Mouse (Mus musculus) ES-E14 (cell line): ENCODE data around the gene Tmem151a. TPM values are rescaled to one million over a fixed set of nuclear protein-coding genes. Genes with fewer than 3 reads are reported as not detected.

Experiments used
- DNase-seq: peaks from one replicate; pipeline ENCODE4 v3.0.0-alpha.2; 2013; ENCODE audit warnings: low read depth, low spot score
- H3K27ac ChIP-seq: 2 replicates; pipeline ENCODE4 v1.5.1; 2012; ENCODE audit warnings: low read depth, mild to moderate bottlenecking, low read length, moderate library complexity, mixed read lengths; ENCODE audit not compliant: poor library complexity, insufficient read depth, severe bottlenecking
- H3K36me3 ChIP-seq: 2 replicates; pipeline ENCODE4 v1.6.1; 2012; ENCODE audit warnings: mild to moderate bottlenecking, low read length, moderate library complexity, mixed read lengths; ENCODE audit not compliant: control insufficient read depth, poor library complexity, insufficient read depth, severe bottlenecking
- H3K4me1 ChIP-seq, 2 experiments: fragments of 150-350 bp in 1 of 2; sonication (generic) in 1 of 2; 2 replicates each; pipeline ENCODE4 v1.6.1; 2012; ENCODE audit warnings: low read length in 2 of 2, mild to moderate bottlenecking in 1 of 2, mixed read lengths in 1 of 2; ENCODE audit not compliant: control insufficient read depth in 2 of 2, insufficient read depth in 2 of 2, poor library complexity in 1 of 2
- H3K4me3 ChIP-seq, 2 experiments: fragments of 150-350 bp in 1 of 2; sonication (generic) in 1 of 2; 2 replicates each; pipeline ENCODE4 v1.5.1; 2012; ENCODE audit warnings: low read length in 2 of 2, low read depth in 1 of 2, mild to moderate bottlenecking in 1 of 2, mixed read lengths in 1 of 2; ENCODE audit not compliant: insufficient read depth in 1 of 2, poor library complexity in 1 of 2, severe bottlenecking in 1 of 2
- H3K9ac ChIP-seq: 2 replicates; pipeline ENCODE4 v1.6.1; 2012; ENCODE audit warnings: low read depth, mild to moderate bottlenecking, low read length, mixed read lengths; ENCODE audit not compliant: poor library complexity, insufficient read depth, severe bottlenecking
- H3K9me3 ChIP-seq: fragments of 150-350 bp; sonication (generic); 2 replicates; pipeline ENCODE4 v1.6.1; 2012; ENCODE audit warnings: low read depth, mild to moderate bottlenecking, low read length; ENCODE audit not compliant: control insufficient read depth, insufficient read depth
- CHD2 ChIP-seq: IDR thresholded peaks from 2 replicates; pipeline ENCODE4 v1.6.1; 2014; ENCODE audit warnings: mild to moderate bottlenecking, low read depth, low read length, inconsistent platforms
- HCFC1 ChIP-seq: IDR thresholded peaks from 2 replicates; pipeline ENCODE4 v1.6.1; 2012; ENCODE audit warnings: low read length, inconsistent platforms, borderline replicate concordance; ENCODE audit not compliant: insufficient read depth
- MAFK ChIP-seq: IDR thresholded peaks from 2 replicates; pipeline ENCODE4 v1.6.1; 2014; ENCODE audit warnings: mild to moderate bottlenecking, low read depth, low read length, inconsistent platforms; ENCODE audit not compliant: insufficient read depth
- ZC3H11A ChIP-seq: IDR thresholded peaks from 2 replicates; pipeline ENCODE4 v1.6.1; 2012; ENCODE audit warnings: low read depth, mild to moderate bottlenecking, inconsistent platforms, low read length, borderline replicate concordance
- ZNF384 ChIP-seq: IDR thresholded peaks from 2 replicates; pipeline ENCODE4 v1.6.1; 2012; ENCODE audit warnings: low read depth, low read length, inconsistent platforms
- in situ Hi-C, 2 experiments: fragments of 600-800 bp; cut with MboI; formaldehyde crosslinking; loops; one replicate each; pipeline ENCODE4 v1.15.1; 2025; ENCODE audit warnings: low sequenced_read_pairs in 2 of 2, inconsistent platforms in 1 of 2; ENCODE audit not compliant: unreplicated experiment in 2 of 2
- total RNA-seq: library from RNA; depleted of rRNA; stranded (reverse); fragments of 300-350 nt; gene quantifications from 2 replicates; pipeline ENCODE4 v1.2.3, GENCODE M21; 2012

Tmem151a gene
- total RNA-seq, 1 experiment = 0.89 TPM

DNA sequence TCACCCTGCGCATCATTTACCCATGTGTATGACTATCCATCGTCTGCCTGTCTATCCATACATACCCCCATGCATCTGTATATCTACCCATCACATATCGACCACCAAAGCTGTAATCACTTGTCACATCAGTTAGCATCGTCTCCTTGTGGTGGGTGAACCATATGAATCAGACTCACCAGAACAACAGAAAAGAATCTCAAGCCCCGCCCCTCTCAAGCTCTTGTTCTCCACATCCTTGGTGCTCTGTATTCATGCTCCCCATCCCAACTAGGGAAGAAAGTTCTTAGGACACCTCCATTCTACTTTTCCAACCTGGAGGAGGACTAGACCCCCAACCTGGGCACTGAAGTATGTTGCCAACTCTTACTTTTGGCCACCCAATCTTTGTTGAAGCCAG is 23.3 kb downstream of the Tmem151a start:
- Histone ChIP-seq H3K27ac (no peak overlapping the region), H3K9ac (no peak overlapping the region), H3K4me1 (peaks cover 15 to 51% of the 10 kb centered on the region in 2 experiments)

GRCm38 (mm10) chr19:5060365-5061330 is 24.7 kb downstream of the Tmem151a start:
- peaks cover 15 to 49% of the 10 kb centered on the region in 2 experiments for H3K4me1 ChIP-seq
- in situ Hi-C loops = no loop called here
- H3K9me3 ChIP-seq = no peaks in the 10 kb centered on the region
- no peaks in the 10 kb centered on the region for H3K36me3 ChIP-seq
- no peak overlapping the region for H3K4me3 ChIP-seq
- TF ChIP-seq ZNF384 = no peak
- TF ChIP-seq MAFK = peak; percentile 56; the same call in 1 of the 2 replicates
- no peak for TF ChIP-seq CHD2
- TF ChIP-seq HCFC1 = no peak
- DNase-seq = no peak
- peak overlapping the region; percentile 59; the same call in 1 of the 2 replicates for H3K27ac ChIP-seq
- H3K9ac ChIP-seq = peak overlapping the region; percentile 21; the same call in 1 of the 2 replicates

More for the DNA sequence above, 23.3 kb downstream of the Tmem151a start:
- H3K36me3 ChIP-seq = no peaks in the 10 kb centered on the region
- in situ Hi-C loops = no loop called here
- H3K9me3 ChIP-seq = no peaks in the 10 kb centered on the region
- DNase-seq = no peak
- no peak overlapping the region for H3K4me3 ChIP-seq
- no peak for TF ChIP-seq MAFK
- no peak for TF ChIP-seq ZC3H11A
- no peak for TF ChIP-seq ZNF384
- TF ChIP-seq CHD2 = no peak
- TF ChIP-seq HCFC1 = no peak

DNA sequence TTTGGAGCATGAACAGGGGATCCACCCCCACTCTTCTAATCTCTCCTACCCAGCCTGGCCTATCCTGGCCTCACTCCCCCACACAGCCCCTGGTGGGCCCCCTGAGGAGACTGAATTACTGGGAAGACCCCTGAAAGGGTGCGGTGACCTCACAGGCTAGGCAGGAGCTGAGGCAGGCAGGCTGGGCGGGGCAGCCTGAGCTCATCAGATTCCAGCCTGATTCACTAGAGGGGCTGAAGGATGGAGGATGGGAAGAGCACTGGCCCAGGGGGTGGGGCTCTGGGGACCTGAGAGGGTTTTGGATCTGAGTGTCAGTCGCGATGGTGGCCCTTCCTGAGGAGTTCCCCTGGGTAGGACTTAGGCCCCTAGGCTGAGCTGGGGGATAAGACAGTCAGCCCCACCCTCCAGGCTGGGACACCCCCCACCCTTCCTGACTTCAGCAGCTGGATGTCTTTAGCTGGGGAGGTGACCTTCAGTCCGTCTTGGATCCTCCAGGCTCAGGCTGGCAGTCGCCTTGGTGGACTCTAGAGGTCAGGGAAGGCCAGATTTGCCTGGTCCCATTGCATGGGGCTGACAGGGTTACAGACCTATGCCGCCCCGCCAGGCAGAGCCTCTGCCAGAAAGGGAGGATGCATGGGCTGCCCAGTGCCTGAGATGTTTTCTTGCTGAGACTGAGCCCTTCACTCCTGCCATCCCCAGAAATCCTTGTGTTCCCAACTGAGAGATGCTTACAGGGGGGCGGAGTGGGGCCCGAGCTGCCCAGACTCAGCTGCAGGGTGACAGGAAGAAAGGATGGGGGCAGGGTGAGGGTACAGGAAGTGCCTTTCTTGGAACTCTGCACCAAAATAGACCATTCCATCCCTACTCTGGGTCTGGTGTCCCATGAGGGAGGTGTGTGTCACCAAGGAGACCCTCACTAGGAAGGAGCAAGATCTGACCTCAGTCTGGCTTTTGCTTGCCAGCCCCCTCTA is 26.2 kb downstream of the Tmem151a start:
- peak; percentile 83 for DNase-seq
- Histone ChIP-seq H3K4me3 (peak overlapping the region in 1 of 2 experiments; percentile 20; a peak in 1 of 4 replicates), H3K27ac (peak overlapping the region; percentile 83), H3K4me1 (peaks cover 15 to 49% of the 10 kb centered on the region in 2 experiments), H3K9me3 (no peaks in the 10 kb centered on the region), H3K36me3 (peaks cover 4% of the 10 kb centered on the region; the same call in 1 of the 2 replicates), H3K9ac (peak overlapping the region; percentile 23; the same call in 1 of the 2 replicates)
- in situ Hi-C loops = no loop called here
- TF ChIP-seq MAFK = no peak

DNA sequence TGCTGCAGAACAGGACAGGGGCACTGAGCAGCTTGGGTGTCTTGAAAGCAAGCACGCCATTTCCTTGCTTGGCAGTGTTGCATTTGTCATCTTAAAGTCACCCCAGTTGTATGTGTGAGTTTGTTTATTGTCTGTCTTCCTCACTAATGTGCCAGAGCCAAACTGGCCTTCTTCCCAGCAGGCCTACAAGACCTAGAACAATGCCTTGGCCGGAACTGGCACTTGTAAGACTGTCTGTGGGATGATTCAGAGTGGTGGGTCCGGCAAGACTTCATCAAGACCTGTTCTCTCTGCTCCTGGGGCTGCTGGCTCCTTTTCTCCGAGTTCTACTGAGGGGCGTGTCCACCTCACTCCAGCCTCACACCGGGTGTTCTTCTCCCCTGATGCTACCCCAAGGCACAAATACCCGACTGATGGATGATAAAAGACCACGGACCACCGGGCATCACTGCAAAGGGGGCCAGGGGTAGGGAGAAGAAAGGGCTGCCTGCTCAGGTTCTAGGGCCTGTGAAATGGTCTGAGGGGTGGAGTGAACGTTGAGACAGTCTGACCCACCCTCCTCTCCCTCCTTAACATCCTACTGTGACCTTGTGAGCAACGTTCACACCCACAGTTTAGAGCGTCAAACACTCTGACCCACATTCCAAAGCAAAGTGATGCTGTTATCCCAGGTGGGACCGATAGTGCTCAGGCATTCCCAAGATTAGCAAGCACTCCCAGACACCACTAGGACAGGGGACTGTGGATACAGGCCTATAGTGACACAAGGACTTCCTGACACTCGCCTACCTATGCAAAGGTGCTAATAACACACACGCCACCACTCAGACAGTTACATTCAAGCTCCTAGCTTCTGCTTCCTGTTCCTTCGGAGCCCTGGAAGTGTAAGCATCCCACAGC is 27.2 kb downstream of the Tmem151a start:
- no peak for TF ChIP-seq ZC3H11A
- no peak for TF ChIP-seq CHD2
- no peak for TF ChIP-seq ZNF384
- no peak for TF ChIP-seq MAFK
- no peak for TF ChIP-seq HCFC1
- in situ Hi-C loops = no loop called here
- H3K36me3 ChIP-seq = peaks cover 4% of the 10 kb centered on the region; the same call in 1 of the 2 replicates
- DNase-seq = peak; percentile 77
- H3K27ac ChIP-seq = peak overlapping the region; percentile 83
- H3K9ac ChIP-seq = peak overlapping the region; percentile 23; the same call in 1 of the 2 replicates
- no peaks in the 10 kb centered on the region for H3K9me3 ChIP-seq
- H3K4me3 ChIP-seq = peak overlapping the region in 1 of 2 experiments; percentile 20; a peak in 1 of 4 replicates
- H3K4me1 ChIP-seq = peaks cover 17 to 51% of the 10 kb centered on the region in 2 experiments
